Mouse (Mus musculus): ENCODE data around the gene 6430550D23Rik. TPM values are rescaled to one million over a fixed set of nuclear protein-coding genes. Genes with fewer than 3 reads are reported as not detected.
A peak's percentile ranks its signal among the peaks of the same experiment; 100 is the strongest.

The 6430550D23Rik gene
- 0.09 TPM for polyA plus RNA-seq (2012; fragmentation: generic; extraction: Trizol)
- long read RNA-seq, experiment 1, partial matches to known transcripts: 0 of 1 reads
- long read RNA-seq, experiment 1, other reads (novel, unspliced or antisense): 1 of 1 reads
- long read RNA-seq, experiment 2, partial matches to known transcripts: 0 of 2 reads
- long read RNA-seq, experiment 2, other reads (novel, unspliced or antisense): 2 of 2 reads

DNA sequence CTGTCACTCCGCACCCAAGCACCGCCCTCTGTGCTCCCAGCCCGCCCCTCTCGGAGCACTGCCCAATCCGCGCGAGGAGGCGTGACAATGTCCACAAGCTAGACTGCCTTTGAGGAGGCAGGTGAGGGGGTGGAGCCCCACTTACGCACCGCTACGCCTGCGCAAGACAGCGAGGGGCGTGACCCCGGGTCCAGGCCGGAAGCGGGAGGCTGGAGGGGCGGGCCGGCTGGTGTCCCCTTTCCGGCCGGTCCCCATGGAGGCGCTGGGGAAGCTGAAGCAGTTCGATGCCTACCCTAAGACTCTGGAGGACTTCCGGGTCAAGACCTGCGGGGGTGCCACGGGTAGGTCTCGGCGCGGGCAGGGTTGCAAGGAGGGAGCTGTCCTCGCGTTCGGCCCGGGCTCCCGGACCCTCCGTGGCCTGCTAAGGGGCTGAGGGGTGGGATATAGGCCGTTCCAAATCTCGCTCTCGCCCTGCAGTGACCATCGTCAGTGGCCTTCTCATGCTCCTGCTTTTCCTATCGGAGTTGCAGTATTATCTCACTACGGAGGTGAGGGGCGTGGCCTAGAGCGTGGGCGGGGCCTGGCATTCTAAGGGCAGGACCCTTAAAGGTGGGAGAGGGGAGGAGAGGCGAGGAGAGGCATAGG, at the start of gene 6430550D23Rik, which contains the start of gene Ergic3:
Gene 6430550D23Rik, minus strand, starts transcription at position 90 of the 645 bp plus-strand sequence.
Gene Ergic3, plus strand, starts transcription at position 158 of the 645 bp plus-strand sequence.
- H3K79me2 ChIP-seq (ENCODE audit: control insufficient read depth, insufficient read depth): peaks cover 14% of the 10 kb centered on the region
- peak within 1 kb of the TSS; percentile 85 for H3K4me3 ChIP-seq (ENCODE audit: insufficient read depth, poor library complexity, severe bottlenecking)
- H3ac ChIP-seq (ENCODE audit: control insufficient read depth, insufficient read length, low read depth): peak within 1 kb of the TSS; percentile 79
- H3K36me3 ChIP-seq (ENCODE audit: control insufficient read depth, insufficient read depth): peaks cover 30% of the 10 kb centered on the region
- H3K27me3 ChIP-seq (ENCODE audit: control insufficient read depth, insufficient read depth, insufficient read length): no peaks in the 10 kb centered on the region
- H3K79me3 ChIP-seq (ENCODE audit: low read depth): peaks cover 8% of the 10 kb centered on the region
- peak; percentile 64 for TF ChIP-seq MAX (IDR thresholded peaks at IDR 0.05)
- TF ChIP-seq MYOD1 (IDR thresholded peaks at IDR 0.05; ENCODE audit: control insufficient read depth, insufficient read length, low read depth): peak; percentile 3
- no peak for TF ChIP-seq CTCF (IDR thresholded peaks at IDR 0.05; ENCODE audit: control insufficient read depth, insufficient read depth, insufficient read length)
- TF ChIP-seq MYOG (IDR thresholded peaks at IDR 0.05; ENCODE audit: control insufficient read depth, extremely low read depth, insufficient read length): no peak
- no peak for TF ChIP-seq CEBPB (IDR thresholded peaks at IDR 0.05; ENCODE audit: low read depth)
- no peak for TF ChIP-seq FOSL1 (IDR thresholded peaks at IDR 0.05; ENCODE audit: insufficient read depth, low read length, poor library complexity, severe bottlenecking)
- no peak for TF ChIP-seq USF1 (IDR thresholded peaks at IDR 0.05; ENCODE audit: low read depth)

DNA sequence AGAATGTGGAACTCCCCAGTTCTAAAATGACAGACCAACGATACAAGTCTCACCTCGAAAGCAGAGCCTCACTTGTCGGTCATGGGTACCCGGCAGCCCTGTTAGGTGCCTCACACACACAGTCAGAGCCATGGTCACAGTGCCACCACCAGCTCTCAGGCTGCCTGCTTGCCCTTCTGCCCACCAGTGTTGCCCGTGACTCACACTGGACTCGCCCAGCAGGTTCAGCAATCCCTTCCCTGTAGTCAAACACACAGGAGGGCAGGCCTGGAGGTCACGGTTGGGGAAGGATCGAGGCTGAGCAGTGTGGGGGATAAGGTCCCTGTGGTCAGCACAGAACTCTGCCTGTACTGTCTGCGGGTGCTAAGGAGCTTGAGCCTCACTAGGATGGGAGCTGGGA, 45.0 kb upstream of the 6430550D23Rik start, which contains the start of gene Fer1l4:
Gene Fer1l4, minus strand, starts transcription at position 132 of the 400 bp plus-strand sequence.
- Histone ChIP-seq H3K36me3 (ENCODE audit: control insufficient read depth, insufficient read depth) (no peaks in the 10 kb centered on the region), H3ac (ENCODE audit: control insufficient read depth, insufficient read length, low read depth) (no peak within 1 kb of the TSS), H3K4me3 (ENCODE audit: insufficient read depth, poor library complexity, severe bottlenecking) (no peak within 1 kb of the TSS), H3K27me3 (ENCODE audit: control insufficient read depth, insufficient read depth, insufficient read length) (peaks cover 13% of the 10 kb centered on the region), H3K79me2 (ENCODE audit: control insufficient read depth, insufficient read depth) (no peaks in the 10 kb centered on the region), H3K79me3 (ENCODE audit: low read depth) (no peaks in the 10 kb centered on the region)
- TF ChIP-seq FOSL1 (IDR thresholded peaks at IDR 0.05; ENCODE audit: insufficient read depth, low read length, poor library complexity, severe bottlenecking): no peak
- no peak for TF ChIP-seq CTCF (IDR thresholded peaks at IDR 0.05; ENCODE audit: control insufficient read depth, insufficient read depth, insufficient read length)
- TF ChIP-seq CEBPB (IDR thresholded peaks at IDR 0.05; ENCODE audit: low read depth): no peak
- no peak for TF ChIP-seq MYOD1 (IDR thresholded peaks at IDR 0.05; ENCODE audit: control insufficient read depth, insufficient read length, low read depth)
- no peak for TF ChIP-seq MYOG (IDR thresholded peaks at IDR 0.05; ENCODE audit: control insufficient read depth, extremely low read depth, insufficient read length)
- TF ChIP-seq MAX (IDR thresholded peaks at IDR 0.05): no peak
- no peak for TF ChIP-seq USF1 (IDR thresholded peaks at IDR 0.05; ENCODE audit: low read depth)

- peaks cover 47% of the 10 kb centered on the region for H3K27me3 ChIP-seq (ENCODE audit: control insufficient read depth, insufficient read depth, insufficient read length)
- no peaks in the 10 kb centered on the region for H3K79me2 ChIP-seq (ENCODE audit: control insufficient read depth, insufficient read depth)
- H3ac ChIP-seq (ENCODE audit: control insufficient read depth, insufficient read length, low read depth): no peak overlapping the region
- no peak overlapping the region for H3K4me3 ChIP-seq (ENCODE audit: insufficient read depth, poor library complexity, severe bottlenecking)
- TF ChIP-seq CEBPB (IDR thresholded peaks at IDR 0.05; ENCODE audit: low read depth): no peak
- TF ChIP-seq CTCF (IDR thresholded peaks at IDR 0.05; ENCODE audit: control insufficient read depth, insufficient read depth, insufficient read length): no peak
- TF ChIP-seq FOSL1 (IDR thresholded peaks at IDR 0.05; ENCODE audit: insufficient read depth, low read length, poor library complexity, severe bottlenecking): no peak
- no peak for TF ChIP-seq MYOG (IDR thresholded peaks at IDR 0.05; ENCODE audit: control insufficient read depth, extremely low read depth, insufficient read length)
- no peak for TF ChIP-seq MYOD1 (IDR thresholded peaks at IDR 0.05; ENCODE audit: control insufficient read depth, insufficient read length, low read depth)
- TF ChIP-seq MAX (IDR thresholded peaks at IDR 0.05): no peak
- TF ChIP-seq USF1 (IDR thresholded peaks at IDR 0.05; ENCODE audit: low read depth): no peak
- H3K36me3 ChIP-seq (ENCODE audit: control insufficient read depth, insufficient read depth): no peaks in the 10 kb centered on the region
- no peaks in the 10 kb centered on the region for H3K79me3 ChIP-seq (ENCODE audit: low read depth)
Measured at GRCm38 (mm10) chr2:156047929-156048328, 40.2 kb upstream of the 6430550D23Rik start.

GRCm38 (mm10) chr2:156042903-156043302, 35.1 kb upstream of the 6430550D23Rik start:
- Histone ChIP-seq H3K79me3 (ENCODE audit: low read depth) (no peaks in the 10 kb centered on the region), H3ac (ENCODE audit: control insufficient read depth, insufficient read length, low read depth) (no peak overlapping the region), H3K4me3 (ENCODE audit: insufficient read depth, poor library complexity, severe bottlenecking) (no peak overlapping the region), H3K36me3 (ENCODE audit: control insufficient read depth, insufficient read depth) (no peaks in the 10 kb centered on the region), H3K27me3 (ENCODE audit: control insufficient read depth, insufficient read depth, insufficient read length) (peaks cover 56% of the 10 kb centered on the region), H3K79me2 (ENCODE audit: control insufficient read depth, insufficient read depth) (no peaks in the 10 kb centered on the region)
- TF ChIP-seq USF1 (IDR thresholded peaks at IDR 0.05; ENCODE audit: low read depth) (no peak), FOSL1 (IDR thresholded peaks at IDR 0.05; ENCODE audit: insufficient read depth, low read length, poor library complexity, severe bottlenecking) (no peak), CEBPB (IDR thresholded peaks at IDR 0.05; ENCODE audit: low read depth) (no peak), CTCF (IDR thresholded peaks at IDR 0.05; ENCODE audit: control insufficient read depth, insufficient read depth, insufficient read length) (no peak), MAX (IDR thresholded peaks at IDR 0.05) (no peak), MYOG (IDR thresholded peaks at IDR 0.05; ENCODE audit: control insufficient read depth, extremely low read depth, insufficient read length) (no peak), MYOD1 (IDR thresholded peaks at IDR 0.05; ENCODE audit: control insufficient read depth, insufficient read length, low read depth) (no peak)

- Histone ChIP-seq H3K79me3 (ENCODE audit: low read depth) (no peaks in the 10 kb centered on the region), H3ac (ENCODE audit: control insufficient read depth, insufficient read length, low read depth) (no peak overlapping the region), H3K27me3 (ENCODE audit: control insufficient read depth, insufficient read depth, insufficient read length) (peaks cover 60% of the 10 kb centered on the region), H3K36me3 (ENCODE audit: control insufficient read depth, insufficient read depth) (no peaks in the 10 kb centered on the region), H3K79me2 (ENCODE audit: control insufficient read depth, insufficient read depth) (no peaks in the 10 kb centered on the region), H3K4me3 (ENCODE audit: insufficient read depth, poor library complexity, severe bottlenecking) (no peak overlapping the region)
- TF ChIP-seq CTCF (IDR thresholded peaks at IDR 0.05; ENCODE audit: control insufficient read depth, insufficient read depth, insufficient read length): no peak
- no peak for TF ChIP-seq USF1 (IDR thresholded peaks at IDR 0.05; ENCODE audit: low read depth)
Measured at GRCm38 (mm10) chr2:156039390-156039789, 31.6 kb upstream of the 6430550D23Rik start.

All from C2C12 (cell line).